Mouse (Mus musculus) CH12.LX (cell line): ENCODE measurements around the gene Tub.

Source experiments
- BHLHE40 ChIP-seq: IDR thresholded peaks from 2 replicates; pipeline ENCODE4 v1.6.1; 2011; ENCODE audit warnings: mild to moderate bottlenecking, low read depth, low read length, improper control_type of control experiment
- CTCF ChIP-seq, 2 experiments: IDR thresholded peaks in 1 of 2; conservative IDR thresholded peaks in 1 of 2; 2 replicates each; pipeline ENCODE4 v1.5.1; 2011 to 2012; ENCODE audit warnings: low read depth in 2 of 2, low read length in 2 of 2, improper control_type of control experiment in 1 of 2, inconsistent platforms in 1 of 2, mild to moderate bottlenecking in 1 of 2, moderate library complexity in 1 of 2
- HCFC1 ChIP-seq: IDR thresholded peaks from 2 replicates; pipeline ENCODE4 v1.6.1; 2012; ENCODE audit warnings: low read depth, mild to moderate bottlenecking, inconsistent platforms, low read length, improper control_type of control experiment
- POLR2A ChIP-seq: IDR thresholded peaks from 2 replicates; pipeline ENCODE4 v1.6.1; 2011; ENCODE audit warnings: low read depth, mild to moderate bottlenecking, improper control_type of control experiment, low read length
- SMC3 ChIP-seq: IDR thresholded peaks from 2 replicates; pipeline ENCODE4 v1.6.1; 2011; ENCODE audit warnings: low read depth, low read length, improper control_type of control experiment
- ZC3H11A ChIP-seq: IDR thresholded peaks from 2 replicates; pipeline ENCODE4 v1.6.1; 2012; ENCODE audit warnings: low read depth, mild to moderate bottlenecking, inconsistent platforms, low read length, improper control_type of control experiment
- ZNF384 ChIP-seq: IDR thresholded peaks from 2 replicates; pipeline ENCODE4 v1.6.1; 2012; ENCODE audit warnings: low read depth, low read length, improper control_type of control experiment, inconsistent platforms

DNA sequence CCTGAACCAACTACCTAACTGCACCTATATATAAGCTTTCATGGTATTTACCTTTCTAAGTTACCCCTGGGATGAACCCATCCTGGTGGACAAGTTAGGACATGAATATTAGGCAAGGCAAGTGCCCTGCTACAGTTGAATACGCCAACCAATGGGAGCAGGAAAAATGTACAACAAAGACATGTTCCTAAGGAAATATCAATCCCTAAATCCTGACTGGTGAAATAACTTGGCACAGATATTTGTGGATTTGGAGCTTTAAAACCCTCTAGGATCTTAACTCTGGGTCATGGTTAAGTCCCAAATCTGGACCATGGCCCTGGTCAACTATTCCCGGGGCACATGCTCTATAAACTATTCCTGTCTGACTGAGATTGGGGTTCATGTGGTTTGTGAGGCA is 95.7 kb downstream of the Tub start:
- no peak for TF ChIP-seq ZNF384
- no peak for TF ChIP-seq CTCF (conservative IDR thresholded peaks at IDR 0.05 in 1 of 2, IDR thresholded peaks at IDR 0.05 in 1 of 2; ENCODE audit: low read depth in 2 of 2, low read length in 2 of 2)
- no peak for TF ChIP-seq BHLHE40
- no peak for TF ChIP-seq HCFC1
- TF ChIP-seq ZC3H11A = no peak
- TF ChIP-seq SMC3 = no peak
- TF ChIP-seq POLR2A = no peak
